Comparison of ENCODE assay signal across 8 mouse cellular contexts in genomic region chr11:52431594-52431993, GRCm38 (mm10). TPM values are rescaled to one million over a fixed set of nuclear protein-coding genes. Genes with fewer than 3 reads are reported as not detected.
DNase-seq lines count a peak whose midpoint lies in the region; ATAC-seq lines count a peak whose summit lies in the region.

No protein-coding gene starts in this region.

- intact Hi-C loops in heart, postnatal 14 days (cut with DNase I) = no loop called here

- H3K27me3 ChIP-seq in heart, embryonic 10.5 days (ENCODE audit: insufficient read depth, poor library complexity, severe bottlenecking) = no peaks in the 10 kb centered on the region
- no peaks in the 10 kb centered on the region; the same call in 1 of the 2 replicates for H3K27me3 ChIP-seq in midbrain, embryonic 16.5 days (ENCODE audit: control insufficient read depth, insufficient read depth, low read depth, low read length)
- no peaks in the 10 kb centered on the region for H3K27me3 ChIP-seq in midbrain, embryonic 11.5 days (ENCODE audit: control insufficient read depth, insufficient read depth, low read length)

- peaks cover 8% of the 10 kb centered on the region; the same call in 1 of the 2 replicates for H3K4me1 ChIP-seq in heart, embryonic 10.5 days
- H3K4me1 ChIP-seq in midbrain, embryonic 16.5 days (ENCODE audit: control insufficient read depth, insufficient read depth, low read length) = no peaks in the 10 kb centered on the region
- no peaks in the 10 kb centered on the region for H3K4me1 ChIP-seq in midbrain, embryonic 11.5 days (ENCODE audit: control insufficient read depth, insufficient read depth, low read length)

- H3K9me3 ChIP-seq in heart, embryonic 10.5 days = no peaks in the 10 kb centered on the region
- no peaks in the 10 kb centered on the region for H3K9me3 ChIP-seq in midbrain, embryonic 16.5 days (replicated peaks; ENCODE audit: control insufficient read depth, low read length, poor library complexity, severe bottlenecking)
- H3K9me3 ChIP-seq in midbrain, embryonic 11.5 days (ENCODE audit: control insufficient read depth, low read length) = 0 out of 2 replicates have a peak, but pooled peaks cover 2% of the 10 kb centered on the region

- H3K27ac ChIP-seq in heart, embryonic 10.5 days = no peak overlapping the region
- H3K27ac ChIP-seq in midbrain, embryonic 16.5 days (ENCODE audit: low read length) = no peak overlapping the region
- no peak overlapping the region for H3K27ac ChIP-seq in midbrain, embryonic 11.5 days (ENCODE audit: low read depth, low read length)

- no peak overlapping the region for H3K9ac ChIP-seq in midbrain, embryonic 16.5 days (ENCODE audit: low read depth, low read length)
- H3K9ac ChIP-seq in midbrain, embryonic 11.5 days (ENCODE audit: low read length) = no peak overlapping the region

- no peak overlapping the region for H3K4me3 ChIP-seq in heart, embryonic 10.5 days
- no peak overlapping the region for H3K4me3 ChIP-seq in midbrain, embryonic 16.5 days (ENCODE audit: low read depth, low read length)
- no peak overlapping the region for H3K4me3 ChIP-seq in midbrain, embryonic 11.5 days (ENCODE audit: low read depth, low read length)

- no peaks in the 10 kb centered on the region for H3K36me3 ChIP-seq in heart, embryonic 10.5 days
- H3K36me3 ChIP-seq in midbrain, embryonic 16.5 days (ENCODE audit: control insufficient read depth, insufficient read depth, low read length) = no peaks in the 10 kb centered on the region
- no peaks in the 10 kb centered on the region for H3K36me3 ChIP-seq in midbrain, embryonic 11.5 days (ENCODE audit: control insufficient read depth, insufficient read depth, low read length)

- no peak overlapping the region for H3K4me2 ChIP-seq in midbrain, embryonic 16.5 days (ENCODE audit: low read length)
- no peak overlapping the region for H3K4me2 ChIP-seq in midbrain, embryonic 11.5 days

- DNase-seq in heart, postnatal 14 days = peak; percentile 11 to 45
- DNase-seq in heart, embryonic 10.5 days (ENCODE audit: low spot score) = no peak
- no peak for DNase-seq in midbrain, embryonic 11.5 days (ENCODE audit: low spot score, missing footprints)
- DNase-seq in adrenal gland, postnatal 36 days = peak; percentile 77 to 84
- peak; percentile 40 to 63 for DNase-seq in lung, postnatal 4 days
- no peak for DNase-seq in thymus, postnatal 36 days

- 74% methylated on average over 5 of the region's 5 CpGs for WGBS in heart, embryonic 10.5 days
- 43% methylated on average over 5 of the region's 5 CpGs for WGBS in midbrain, embryonic 16.5 days
- 74% methylated on average over 5 of the region's 5 CpGs for WGBS in midbrain, embryonic 11.5 days

- peak; percentile 45 for ATAC-seq in midbrain, embryonic 16.5 days
- ATAC-seq in midbrain, embryonic 11.5 days (ENCODE audit: low FRiP score) = no peak
- ATAC-seq in monocyte, adult 5-6 weeks (replicated peaks; ENCODE audit: insufficient number of reproducible peaks, low FRiP score, low TSS enrichment, poor library complexity, severe bottlenecking) = no peak

RNA-seq across cellular contexts. Expression of gene 9530068E07Rik, which starts 35.4 kb away (rescaled TPM):
- 10 to 100 TPM; 87.6 to 89.3 TPM for total RNA-seq in heart, postnatal 14 days (2021)
- polyA plus RNA-seq in heart, embryonic 10.5 days (2016; fragmentation: Nextera tagmentation; extraction: Ambion mirVana) = 201 and 225 TPM in 2 replicates
- polyA plus RNA-seq in midbrain, embryonic 16.5 days (2015; fragmentation: Nextera tagmentation; extraction: Ambion mirVana) = 130 and 138 TPM in 2 replicates
- polyA plus RNA-seq in midbrain, embryonic 11.5 days (2014; fragmentation: Nextera tagmentation; extraction: Ambion mirVana) = 178 and 193 TPM in 2 replicates
- total RNA-seq in adrenal gland, postnatal 36 days (2021) = 100 to 1,000 TPM; 156 to 165 TPM
- 65.4 to 88.6 TPM (median 68.4 TPM) in 3 replicates for total RNA-seq in monocyte, adult 5-6 weeks (2017)

Comparison
In these comparisons a context has a peak if more than half of its experiments do, and no peak if none do; other contexts are left out.
1. DNase-seq: peak in heart, postnatal 14 days (2 of 2), adrenal gland, postnatal 36 days (2 of 2) and lung, postnatal 4 days (2 of 2); none in heart, embryonic 10.5 days (single experiment), midbrain, embryonic 11.5 days (single experiment) and thymus, postnatal 36 days (0 of 2).